Comparison of ENCODE assay signal across 9 mouse cellular contexts in genomic region chr2:22338269-22338857, GRCm38 (mm10).
DNase-seq lines count a peak whose midpoint lies in the region; ATAC-seq lines count a peak whose summit lies in the region.
"Had no signal": no experiment of that assay in that cellular context is flagged by ENCODE, and none has a peak within 500 bp of the region (broad histone marks: within the 10 kb centered on the region; RNA-seq: fewer than 3 reads in every experiment).

No protein-coding gene starts in this region.

- no peaks in the 10 kb centered on the region for H3K27me3 ChIP-seq in forebrain, embryonic 13.5 days
- no peaks in the 10 kb centered on the region for H3K27me3 ChIP-seq in hindbrain, embryonic 16.5 days (replicated peaks; ENCODE audit: control insufficient read depth, insufficient read depth, low read length)
- peaks cover 6% of the 10 kb centered on the region for H3K27me3 ChIP-seq in liver, embryonic 12.5 days (replicated peaks)
- H3K27me3 ChIP-seq: Patski had no signal

- H3K9me3 ChIP-seq in forebrain, embryonic 13.5 days (replicated peaks), result no peaks in the 10 kb centered on the region
- H3K9me3 ChIP-seq in hindbrain, embryonic 16.5 days (ENCODE audit: control insufficient read depth, low read length), result no peaks in the 10 kb centered on the region
- no peaks in the 10 kb centered on the region for H3K9me3 ChIP-seq in liver, embryonic 12.5 days (replicated peaks)

- no peaks in the 10 kb centered on the region for H3K36me3 ChIP-seq in forebrain, embryonic 13.5 days (ENCODE audit: poor library complexity, severe bottlenecking)
- no peaks in the 10 kb centered on the region for H3K36me3 ChIP-seq in hindbrain, embryonic 16.5 days (ENCODE audit: control insufficient read depth, insufficient read depth, low read length)
- H3K36me3 ChIP-seq in liver, embryonic 12.5 days, result no peaks in the 10 kb centered on the region

- WGBS in forebrain, embryonic 13.5 days, result 2% methylated on average over 22 of the region's 32 CpGs
- WGBS in hindbrain, embryonic 16.5 days, result 3% methylated on average over 9 of the region's 32 CpGs
- 9% methylated on average over 18 of the region's 32 CpGs for WGBS in liver, embryonic 12.5 days (ENCODE audit: insufficient replicate concordance)

- H3K9ac ChIP-seq in forebrain, embryonic 13.5 days, result peak overlapping the region; percentile 68
- H3K9ac ChIP-seq in hindbrain, embryonic 16.5 days (ENCODE audit: low read depth, low read length), result peak overlapping the region; percentile 68
- H3K9ac ChIP-seq in liver, embryonic 12.5 days, result no peak overlapping the region

- peak overlapping the region; percentile 41 for H3K4me3 ChIP-seq in forebrain, embryonic 13.5 days
- H3K4me3 ChIP-seq in hindbrain, embryonic 16.5 days (ENCODE audit: low read length), result peak overlapping the region; percentile 54
- peak overlapping the region; percentile 33 for H3K4me3 ChIP-seq in liver, embryonic 12.5 days

- peaks cover 10% of the 10 kb centered on the region for H3K4me1 ChIP-seq in forebrain, embryonic 13.5 days
- peaks cover 6% of the 10 kb centered on the region; the same call in 1 of the 2 replicates for H3K4me1 ChIP-seq in hindbrain, embryonic 16.5 days (ENCODE audit: control insufficient read depth, insufficient read depth, low read depth, low read length)
- no peaks in the 10 kb centered on the region for H3K4me1 ChIP-seq in liver, embryonic 12.5 days

- H3K27ac ChIP-seq in forebrain, embryonic 13.5 days, result peak overlapping the region; percentile 51
- H3K27ac ChIP-seq in hindbrain, embryonic 16.5 days (ENCODE audit: low read depth, low read length), result peak overlapping the region; percentile 80
- H3K27ac ChIP-seq in liver, embryonic 12.5 days, result no peak overlapping the region

- ATAC-seq in forebrain, embryonic 13.5 days, result peak; percentile 92
- ATAC-seq in hindbrain, embryonic 16.5 days, result peak; percentile 95
- ATAC-seq in liver, embryonic 12.5 days, result no peak; the same call in 1 of the 2 replicates
- ATAC-seq: Patski had no signal

- DNase-seq in layer of hippocampus, postnatal 14 days (ENCODE audit: low spot score in 2 of 2), result peak; percentile 0 to 6
- no peak for DNase-seq in layer of hippocampus, adult 9-11 months
- peak; percentile 1 to 4 for DNase-seq in cerebellum, adult 18-20 months
- DNase-seq in retina, postnatal 7 days (ENCODE audit: low read depth, low spot score), result peak; percentile 46
- DNase-seq in c-Kit-positive CD71-positive TER-119-positive erythroid progenitor cells, embryonic 14.5 days (ENCODE audit: low spot score), result no peak

- H3K4me2 ChIP-seq in forebrain, embryonic 13.5 days, result peak overlapping the region; percentile 77
- H3K4me2 ChIP-seq in hindbrain, embryonic 16.5 days (ENCODE audit: low read length), result peak overlapping the region; percentile 87
- peak overlapping the region; percentile 59 for H3K4me2 ChIP-seq in liver, embryonic 12.5 days

Comparison
In these comparisons a context has a peak if more than half of its experiments do, and no peak if none do; other contexts are left out.
1. DNase-seq: peak in layer of hippocampus, postnatal 14 days (2 of 2), cerebellum, adult 18-20 months (2 of 2) and retina, postnatal 7 days (single experiment); none in layer of hippocampus, adult 9-11 months (single experiment) and c-Kit-positive CD71-positive TER-119-positive erythroid progenitor cells, embryonic 14.5 days (single experiment).
2. Peak in every context shown above with its lines, with median percentiles within 50 percentile points of each other: H3K4me2 ChIP-seq and H3K4me3 ChIP-seq.